Mouse (Mus musculus): Measurements from ENCODE around the gene Gm17606.

Gene Gm17606

DNA sequence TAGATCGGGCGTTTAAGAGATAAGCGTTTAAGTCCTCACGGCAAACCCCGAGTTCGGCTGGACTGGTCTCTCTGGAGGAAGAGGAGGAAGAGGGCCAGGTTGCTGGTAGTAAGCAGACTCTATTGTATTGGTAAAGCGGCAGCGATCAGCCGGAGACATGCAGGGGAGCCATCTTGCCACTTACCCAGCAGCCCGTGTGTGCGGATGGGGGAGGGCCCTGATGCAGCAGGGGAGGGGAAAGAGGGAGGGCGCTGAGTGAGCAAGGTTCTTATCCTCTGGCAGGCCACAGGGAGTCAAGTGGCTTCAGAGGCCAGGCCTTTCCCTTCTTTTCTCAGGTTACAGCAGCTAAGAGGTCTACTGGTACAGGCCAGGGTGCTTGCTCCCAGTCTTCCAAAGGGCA is 12.7 kb downstream of the Gm17606 start:
- CTCF ChIA-PET, result interaction anchor here (0.6 kb wide), 1 partner anchor 21 kb away, joined by 3 read pairs; no protein-coding TSS in a partner anchor

DNA sequence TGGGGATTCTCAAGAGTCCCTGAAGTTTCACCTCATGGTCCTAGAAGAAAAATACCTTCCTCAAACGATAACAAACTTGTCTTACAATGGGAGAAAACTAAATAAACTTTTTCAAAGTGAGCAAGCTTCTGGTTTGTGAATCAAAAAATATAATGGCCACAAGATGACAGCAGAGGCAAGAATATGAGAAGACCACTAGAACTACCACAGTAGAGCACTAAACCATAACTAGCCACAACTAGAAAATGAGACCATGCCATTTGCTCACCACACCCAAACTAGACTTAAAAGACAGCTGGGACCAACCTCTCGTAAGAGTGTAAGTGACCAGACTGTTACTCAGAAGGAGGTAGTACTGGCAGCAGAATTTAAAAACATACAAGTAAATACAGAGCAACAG is 19.3 kb downstream of the Gm17606 start:
- CTCF ChIA-PET, result interaction anchor here (0.9 kb wide), 1 partner anchor 11 kb away, joined by 3 read pairs; no protein-coding TSS in a partner anchor

DNA sequence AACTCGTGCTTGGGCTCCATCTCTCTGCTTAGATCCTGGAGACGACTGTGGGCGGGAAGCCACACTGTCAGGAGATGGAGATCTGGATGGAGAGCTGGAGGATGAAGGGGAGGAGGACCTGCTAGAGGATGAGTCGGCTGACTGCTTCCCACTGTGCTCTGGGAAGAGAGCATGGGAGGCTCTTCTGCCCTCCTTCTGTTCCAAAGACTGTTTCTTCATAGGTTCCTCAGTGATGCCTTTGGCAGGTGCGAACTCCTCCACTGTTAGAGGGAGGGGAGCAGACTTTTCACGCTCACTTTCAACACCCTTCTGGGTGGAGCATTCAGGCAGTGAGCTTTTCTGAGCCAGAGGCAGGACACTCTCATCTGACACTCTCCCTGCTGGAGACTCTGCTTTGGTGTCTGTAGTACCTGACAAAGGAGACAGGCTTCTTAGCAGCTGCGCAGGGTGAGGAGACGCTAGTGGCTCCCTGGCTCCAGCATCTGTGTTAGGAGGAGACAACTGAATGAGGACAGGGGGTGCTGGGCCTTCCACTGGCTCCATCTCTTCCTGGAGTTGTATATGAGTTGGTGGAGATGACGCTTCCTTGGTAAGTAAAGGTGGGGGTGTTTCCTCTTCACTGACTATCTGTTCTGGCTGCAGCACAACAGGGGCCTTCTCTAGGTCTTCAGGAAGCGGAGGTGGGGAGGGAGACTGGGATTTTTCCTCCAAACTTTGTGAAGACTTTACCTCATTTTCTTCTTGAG is 23.9 kb downstream of the Gm17606 start:
- CTCF ChIA-PET, result no interaction called here

GRCm38 (mm10) chr14:54669381-54669780 is 28.6 kb downstream of the Gm17606 start:
- CTCF ChIA-PET, result no interaction called here

GRCm38 (mm10) chr14:54674317-54674716 is 33.6 kb downstream of the Gm17606 start:
- CTCF ChIA-PET, result interaction anchor here (0.6 to 1.0 kb wide), 3 partner anchors 15 to 21 kb away, joined by 3 to 4 read pairs (median 3); no protein-coding TSS in a partner anchor

DNA sequence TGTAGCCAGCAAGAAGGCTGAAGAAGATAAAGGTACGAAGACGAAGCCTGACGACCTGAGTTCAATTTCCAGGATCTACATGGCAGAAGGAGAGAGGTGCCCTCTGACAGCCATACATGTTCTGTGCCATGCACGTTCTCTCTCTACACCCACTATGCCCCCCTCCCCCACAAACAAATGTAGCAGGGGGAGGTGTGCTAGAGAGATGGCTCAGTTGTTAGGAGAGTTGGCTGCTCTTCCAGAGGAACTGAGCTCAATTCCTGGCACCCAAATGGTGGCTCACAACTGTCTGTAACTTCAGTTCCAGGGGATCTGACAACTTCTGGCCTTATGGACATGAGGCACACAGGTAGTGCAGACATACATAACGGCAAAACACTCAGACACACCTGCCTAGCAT is 35.5 kb downstream of the Gm17606 start:
- CTCF ChIA-PET, result interaction anchor here (0.7 kb wide), 1 partner anchor 67 kb away, joined by 4 read pairs; no protein-coding TSS in a partner anchor

DNA sequence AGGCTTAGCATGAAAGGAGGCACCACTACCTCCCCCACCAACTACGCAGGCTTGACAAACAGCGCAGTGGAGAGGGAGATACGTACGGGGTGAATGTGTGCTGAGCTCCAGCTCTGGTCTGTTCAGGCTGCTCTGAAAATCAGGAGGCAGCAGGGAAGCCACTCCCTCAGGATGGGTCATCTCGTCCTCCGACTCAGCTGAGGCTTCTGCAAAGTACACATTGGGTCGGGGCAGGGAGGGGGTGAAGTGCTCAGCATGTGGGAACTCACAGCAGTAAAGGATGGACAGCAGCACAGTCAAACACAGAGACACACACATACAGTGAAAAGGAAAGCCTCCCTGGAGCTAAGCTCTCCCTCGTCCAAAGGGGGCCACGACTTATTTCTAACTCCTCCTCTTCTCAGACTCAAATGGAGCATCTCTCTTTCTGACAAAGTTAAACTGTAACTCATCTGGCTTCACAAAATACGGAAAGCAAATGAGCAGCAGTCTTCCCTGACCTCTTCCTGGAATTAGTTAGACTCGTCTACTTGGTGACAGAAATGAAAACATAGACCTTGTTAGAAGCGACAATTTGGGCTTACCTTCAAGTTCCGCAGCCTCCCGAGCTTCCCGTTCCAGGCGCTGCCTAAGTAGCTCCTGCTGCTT is 38.0 kb downstream of the Gm17606 start:
- CTCF ChIA-PET, result interaction anchor here (0.7 to 1.4 kb wide), 2 partner anchors 20 to 35 kb away, joined by 3 to 4 read pairs; no protein-coding TSS in a partner anchor

GRCm38 (mm10) chr14:54682396-54682795 is 41.6 kb downstream of the Gm17606 start:
- CTCF ChIA-PET, result interaction anchor here (0.6 kb wide), 1 partner anchor 31 kb away, joined by 5 read pairs; no protein-coding TSS in a partner anchor

- CTCF ChIA-PET, result no interaction called here
Measured at GRCm38 (mm10) chr14:54685471-54685870, 44.7 kb downstream of the Gm17606 start.

DNA sequence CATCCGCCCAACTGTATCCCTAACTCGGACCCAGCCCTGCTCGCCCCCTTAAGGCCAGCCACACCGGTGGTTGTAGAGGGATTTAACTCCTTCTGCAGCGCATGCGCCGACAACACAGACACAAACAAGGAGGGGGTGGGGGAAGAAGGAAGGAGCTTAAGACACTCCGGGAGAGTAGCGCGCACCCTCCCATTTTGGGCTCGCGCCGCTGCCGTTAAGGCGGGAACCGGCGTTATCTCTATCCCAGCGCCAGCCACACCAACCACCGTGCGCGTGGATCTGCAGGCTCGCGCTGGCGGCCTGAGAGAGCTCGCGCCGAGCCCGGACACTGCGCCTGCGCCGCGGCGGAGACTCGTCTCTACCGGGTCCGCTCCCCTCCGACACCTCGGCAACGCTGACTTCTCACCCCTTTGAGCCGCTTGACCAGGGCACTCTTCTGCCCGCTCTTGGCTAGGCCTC is 45.3 kb downstream of the Gm17606 start, which contains the start of gene 1700123O20Rik:
TSS of gene 1700123O20Rik (plus strand) at position 154 of the 459 bp plus-strand sequence.
- CTCF ChIA-PET, result no interaction called here

DNA sequence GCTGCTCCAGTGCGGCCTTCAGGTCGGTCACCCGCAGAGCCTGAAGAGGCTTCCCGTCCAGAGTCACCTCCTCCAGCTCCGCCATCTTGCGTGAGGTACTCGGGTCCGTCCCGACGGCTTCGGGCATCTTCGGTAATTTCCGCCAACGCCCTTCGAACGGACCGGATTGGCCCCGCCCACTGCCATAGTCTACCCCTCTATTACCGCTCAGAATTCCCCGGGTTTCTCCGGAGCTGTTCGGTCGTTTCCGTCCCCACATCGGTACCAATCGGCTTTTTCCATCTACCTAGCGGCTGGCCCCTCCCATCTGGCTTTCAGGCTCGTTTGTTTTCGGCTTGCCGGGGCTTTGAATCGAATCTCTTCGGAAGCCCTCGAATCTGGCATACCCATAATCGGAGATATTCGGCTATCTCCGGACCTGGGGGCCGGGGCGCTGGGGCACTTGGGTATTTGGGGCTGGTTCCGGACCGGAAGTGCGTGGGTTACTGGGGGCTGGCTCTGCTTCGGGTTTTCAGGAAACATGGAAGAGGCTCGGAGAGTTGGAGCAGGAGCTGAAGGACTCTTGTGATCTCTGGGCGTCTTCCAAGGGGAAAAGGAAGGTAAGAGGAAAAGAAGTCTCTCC is 45.9 kb downstream of the Gm17606 start, which contains the start of gene Acin1:
TSS of gene Acin1 (minus strand) at position 410 of the 622 bp plus-strand sequence.
- CTCF ChIA-PET, result no interaction called here

DNA sequence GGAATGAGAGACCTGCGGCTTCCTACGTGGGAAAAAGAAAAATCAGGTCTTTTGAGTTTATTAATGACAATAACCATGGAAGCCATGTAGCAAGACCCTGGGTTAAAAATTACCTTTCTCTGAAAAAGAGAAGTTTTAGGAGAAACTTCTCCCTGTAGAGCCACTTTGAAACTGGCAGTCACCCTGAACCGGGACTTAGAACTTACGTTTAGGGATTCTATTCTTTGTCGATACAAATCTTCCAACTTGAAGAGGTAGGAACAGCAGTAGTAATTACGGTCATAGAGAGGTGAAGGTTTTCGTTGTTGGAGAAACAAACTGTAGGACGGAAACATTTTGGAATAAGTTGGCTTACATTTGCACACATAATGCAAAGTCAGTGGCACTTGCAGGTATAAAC is 46.5 kb downstream of the Gm17606 start:
- CTCF ChIA-PET, result no interaction called here

- CTCF ChIA-PET, result no interaction called here
Measured at GRCm38 (mm10) chr14:54695042-54695441, 54.3 kb downstream of the Gm17606 start.

DNA sequence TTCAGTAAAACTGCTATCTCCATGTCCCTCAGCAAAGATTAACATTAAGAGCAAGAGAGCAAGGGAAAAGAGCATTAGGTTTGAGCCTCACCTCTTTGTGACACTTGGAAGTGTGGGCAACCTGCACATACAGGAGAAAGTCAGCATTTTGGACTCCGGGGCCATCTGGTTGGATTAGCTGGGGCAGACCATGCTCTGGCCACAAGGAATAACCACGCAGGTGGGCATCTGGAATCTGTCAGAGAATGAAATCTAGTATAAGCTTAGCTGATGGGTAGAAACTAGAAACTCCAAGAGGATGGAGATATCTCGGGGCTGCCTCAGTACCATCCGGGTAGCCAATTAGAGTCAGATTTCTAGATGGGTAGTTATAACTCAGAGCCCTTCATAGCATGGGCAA is 56.0 kb downstream of the Gm17606 start:
- CTCF ChIA-PET, result no interaction called here
